Mouse (Mus musculus): ENCODE measurements at regions not wholly inside any gene's neighbourhood (a gene's known extent, or its start where the extent isn't known, plus 50 kb on each side); places are given as distances from the start of the nearest gene placed in this dataset.

- TF ChIP-seq CTCF (conservative IDR thresholded peaks at IDR 0.05; ENCODE audit: low read length) (no peak), NANOG (IDR thresholded peaks at IDR 0.05; ENCODE audit: borderline replicate concordance, low read length) (no peak)
These were observed 287.1 kb downstream of the Epha4 start for GRCm38 (mm10) chr1:77227800-77228199.
